Mouse (Mus musculus) spleen, postnatal 10 days (tissue): ENCODE data around the gene B4galt4.
"Not testable (repeated sequence)": the region's sequence is repeated elsewhere in the genome, so short reads cannot be mapped to it uniquely, and the experiment has no call there.

ENCODE experiments used
- DNase-seq, 2 experiments: peaks; one replicate each; pipeline ENCODE4 v3.0.0; 2021 to 2022; ENCODE audit warnings: low spot score in 2 of 2

The B4galt4 gene

GRCm38 (mm10) chr16:38769529-38769928 is 27.5 kb downstream of the B4galt4 start:
- no peak for DNase-seq

DNA sequence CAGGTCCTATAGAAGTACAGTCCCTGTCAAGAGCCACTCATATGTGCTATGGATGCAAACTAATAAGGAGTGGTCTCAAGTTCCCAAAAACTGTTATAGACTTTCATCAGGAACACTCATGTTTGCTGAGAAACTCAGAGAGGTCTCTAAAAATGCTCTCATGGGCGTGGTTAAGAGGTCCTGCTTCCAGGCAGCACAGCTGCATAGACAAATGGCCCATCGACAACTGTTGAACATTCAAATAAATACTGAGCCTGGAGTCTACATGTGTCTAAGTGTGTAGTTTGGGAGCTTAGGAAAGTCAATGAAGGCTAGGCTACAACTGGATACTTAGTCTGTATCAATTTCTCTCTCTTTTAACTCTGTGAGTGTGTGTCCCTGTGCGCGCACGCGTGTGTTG is 29.1 kb downstream of the B4galt4 start:
- DNase-seq = no peak

DNA sequence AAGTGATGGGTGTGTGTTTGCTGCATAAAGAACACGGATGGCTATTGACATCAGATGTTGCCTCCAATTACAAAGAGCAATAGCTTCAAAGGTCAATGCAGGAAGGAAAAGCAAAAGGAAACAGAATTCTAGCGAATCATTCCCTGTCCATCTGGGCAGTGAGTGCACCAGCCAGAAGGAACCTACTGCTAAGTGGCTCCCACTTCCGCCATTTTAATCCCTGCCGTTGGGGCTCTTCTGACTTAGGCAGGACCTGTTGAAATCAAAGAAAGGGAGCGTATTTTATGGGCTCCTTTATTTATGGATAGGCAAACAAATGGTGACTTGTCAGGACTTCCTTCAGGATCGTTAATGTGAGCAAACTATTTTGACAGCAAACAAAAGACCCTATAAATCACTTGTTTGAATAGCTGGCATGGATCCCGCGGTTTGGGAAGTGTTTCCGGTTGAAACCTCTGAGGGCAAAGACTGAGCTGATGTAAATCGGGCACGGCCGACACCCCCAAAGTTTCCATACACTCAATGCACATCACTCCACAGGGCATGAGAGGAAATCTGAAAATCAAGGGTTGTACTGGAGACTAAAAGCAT is 30.9 kb downstream of the B4galt4 start:
- DNase-seq = no peak

DNA sequence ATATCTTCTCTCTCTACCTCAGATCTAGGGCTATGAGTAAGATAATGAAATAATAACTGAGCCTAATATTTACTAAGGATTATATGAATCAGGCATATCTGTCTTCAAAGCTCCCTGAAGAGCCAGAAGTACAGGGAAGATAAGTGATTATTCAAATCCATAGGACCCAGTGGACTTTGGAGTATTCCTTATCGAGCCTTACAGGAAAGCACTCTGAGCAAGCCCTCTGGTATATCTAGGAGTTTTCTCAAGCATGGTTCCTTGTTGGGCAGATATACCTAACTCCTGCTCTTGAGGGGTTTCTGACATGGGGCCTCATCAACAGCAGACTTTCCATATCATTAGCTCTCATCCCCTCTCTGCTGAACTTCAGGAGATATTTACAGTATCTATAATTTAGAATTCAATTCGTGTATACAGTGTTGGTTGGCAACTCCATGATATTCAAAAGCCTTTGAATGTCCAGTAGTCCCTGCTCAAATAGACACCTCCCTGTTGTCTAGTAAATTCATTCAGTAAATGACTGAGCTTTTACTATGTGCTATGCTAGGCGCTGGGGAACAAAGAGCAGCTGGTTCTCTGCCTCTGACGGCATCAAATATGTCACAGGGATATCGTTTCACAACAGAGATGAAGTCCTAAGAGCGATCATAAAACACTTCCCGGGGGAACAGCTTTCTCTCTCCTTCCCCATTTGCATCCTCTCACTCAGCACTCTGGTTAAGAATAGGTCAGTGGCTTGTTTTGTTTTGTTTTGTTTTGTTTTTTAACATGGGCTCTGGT is 33.1 kb downstream of the B4galt4 start:
- DNase-seq = no peak

- DNase-seq = no peak
These were observed 34.3 kb downstream of the B4galt4 start for GRCm38 (mm10) chr16:38776342-38776741.

- DNase-seq = no peak
These were observed 39.0 kb downstream of the B4galt4 start for GRCm38 (mm10) chr16:38780960-38781572.

GRCm38 (mm10) chr16:38781946-38782345 is 39.9 kb downstream of the B4galt4 start:
- no peak for DNase-seq

GRCm38 (mm10) chr16:38782524-38783067 is 40.5 kb downstream of the B4galt4 start:
- DNase-seq = no peak

DNA sequence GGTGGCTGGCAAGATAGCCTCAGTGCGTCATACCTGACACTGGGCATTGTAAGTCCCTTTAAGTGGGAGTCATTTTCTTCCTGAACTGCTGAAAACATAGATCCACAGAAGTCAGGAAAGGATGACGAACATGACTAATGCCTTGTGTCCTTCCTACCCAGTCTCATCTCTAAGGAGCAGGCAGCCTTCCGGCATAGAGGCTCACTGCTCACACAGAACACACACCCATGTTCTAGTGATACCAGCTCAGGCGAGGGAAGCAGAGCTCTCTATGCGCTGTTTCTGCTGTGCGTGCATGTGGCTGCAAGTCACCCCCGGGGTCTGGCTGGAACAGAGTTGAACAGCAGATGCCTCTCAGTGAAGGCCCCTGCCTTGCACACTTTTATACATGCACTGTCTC is 43.2 kb downstream of the B4galt4 start:
- no peak for DNase-seq

- no peak for DNase-seq
These were observed 47.0 kb downstream of the B4galt4 start for GRCm38 (mm10) chr16:38789016-38789415.

GRCm38 (mm10) chr16:38789966-38790365 is 47.9 kb downstream of the B4galt4 start:
- no peak for DNase-seq

DNA sequence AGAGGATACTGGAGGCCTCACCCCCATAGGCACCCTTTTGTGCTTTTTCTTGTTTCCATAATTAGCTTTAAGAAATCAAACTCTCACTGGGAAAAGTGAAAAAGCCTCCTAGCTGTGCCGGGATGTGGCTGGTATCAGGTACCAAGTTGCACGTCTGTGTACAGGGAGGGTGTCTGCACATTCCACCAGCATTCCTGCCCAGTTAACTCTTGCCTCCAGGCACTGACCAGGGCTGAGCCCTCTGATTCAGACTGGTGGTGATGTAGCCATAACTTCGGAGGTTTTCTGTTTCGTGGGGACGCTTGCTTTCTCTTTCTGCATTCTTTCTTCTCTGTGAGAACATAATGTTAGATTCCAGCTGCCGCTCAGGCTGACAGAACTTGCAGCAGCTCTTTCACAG is 51.1 kb downstream of the B4galt4 start:
- no peak for DNase-seq

DNA sequence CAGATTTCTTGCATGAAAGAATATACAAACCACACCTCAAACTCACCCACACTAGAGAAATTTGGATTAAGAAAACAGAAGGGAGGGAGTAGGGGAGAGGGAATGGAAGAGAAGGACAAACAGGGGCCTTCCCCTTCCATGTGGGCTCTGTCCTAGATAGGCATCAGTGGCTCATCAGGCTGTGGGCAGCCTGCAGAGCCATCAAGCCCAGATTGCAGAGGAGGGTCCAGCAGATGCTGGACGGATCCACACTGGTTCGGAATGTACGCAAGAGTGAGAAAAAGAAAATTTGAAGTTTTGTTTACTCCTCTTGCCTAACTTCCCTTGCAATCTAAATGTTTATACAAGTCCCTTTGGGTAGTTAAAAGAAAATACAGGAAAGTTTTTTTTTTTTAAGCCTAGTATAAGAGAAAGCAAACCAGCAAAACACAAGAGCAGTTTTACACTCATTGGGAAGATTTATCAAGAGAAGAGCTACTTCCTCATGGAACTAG is 56.9 kb downstream of the B4galt4 start:
- no peak for DNase-seq

GRCm38 (mm10) chr16:38800091-38800490 is 58.0 kb downstream of the B4galt4 start, which contains the start of gene Upk1b:
Gene Upk1b (minus strand): TSS chr16:38800328.
- DNase-seq = no peak

DNA sequence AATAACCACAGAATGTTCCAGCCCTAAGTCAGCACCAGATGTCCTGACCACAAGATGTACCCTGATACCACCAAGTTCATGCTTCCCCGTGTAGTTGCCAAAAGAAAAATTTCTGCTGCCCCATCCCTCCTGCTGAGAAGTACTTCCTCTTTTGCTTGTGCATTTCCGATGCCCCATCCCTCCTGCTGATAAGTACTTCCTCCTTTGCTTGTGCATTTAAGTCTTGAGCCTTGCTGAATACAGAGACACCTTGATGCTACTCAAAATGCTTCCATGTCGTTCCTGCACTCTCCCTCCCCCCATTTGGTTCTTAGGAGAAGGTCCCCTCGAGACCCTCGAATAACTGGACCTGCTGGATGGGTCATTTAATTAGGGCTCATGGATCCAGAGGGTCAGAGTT is 65.7 kb downstream of the B4galt4 start:
- DNase-seq = not testable (repeated sequence)

- DNase-seq = no peak
These were observed 68.1 kb downstream of the B4galt4 start for GRCm38 (mm10) chr16:38810196-38810595.

GRCm38 (mm10) chr16:38812521-38812920 is 70.5 kb downstream of the B4galt4 start:
- peak; percentile 24 to 64 for DNase-seq
